Mouse (Mus musculus): Measurements from ENCODE around the gene Arvcf. TPM values are rescaled to one million over a fixed set of nuclear protein-coding genes. Genes with fewer than 3 reads are reported as not detected.

Arvcf gene
- 16.6 and 24.6 TPM in 2 replicates for polyA plus RNA-seq (2012; ENCODE audit: low replicate concordance)

DNA sequence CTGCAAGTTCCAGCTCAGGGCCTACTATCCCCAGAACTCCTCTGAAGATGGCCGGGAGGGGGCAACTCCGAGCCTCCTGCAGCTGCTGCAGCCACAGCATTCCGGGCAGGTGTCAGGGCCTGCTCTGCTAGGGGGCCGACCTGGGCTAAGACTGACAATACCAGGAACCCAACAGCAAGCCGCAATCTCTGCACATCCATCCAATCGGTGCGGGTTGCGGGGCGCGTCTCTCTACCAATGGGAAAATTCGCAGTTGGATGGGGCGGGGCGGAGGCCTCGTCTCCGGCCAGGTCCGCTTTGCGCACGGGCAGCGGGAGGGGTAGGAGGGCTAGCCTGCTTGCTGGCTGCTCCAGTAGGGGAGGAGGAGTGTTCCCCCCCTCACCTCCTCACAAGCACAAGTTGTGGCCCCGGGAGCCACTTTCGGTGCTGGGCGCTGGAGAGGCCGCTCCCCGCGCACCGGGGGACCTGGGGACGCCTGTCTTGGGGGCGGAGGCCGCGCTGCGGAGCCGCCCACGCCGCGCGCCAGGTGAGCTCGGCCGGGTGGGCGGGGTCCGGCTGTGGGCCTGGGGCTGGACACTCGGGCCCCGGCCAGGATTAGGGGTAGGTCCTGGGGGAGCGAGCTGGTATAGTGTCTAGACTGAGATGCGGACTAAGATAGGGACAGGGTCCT, at the start of gene Arvcf, which contains the start of gene Tango2:
TSS of gene Arvcf (plus strand) at position 252 of the 670 bp plus-strand sequence.
TSS of gene Tango2 (minus strand) at position 173 of the 670 bp plus-strand sequence.

DNA sequence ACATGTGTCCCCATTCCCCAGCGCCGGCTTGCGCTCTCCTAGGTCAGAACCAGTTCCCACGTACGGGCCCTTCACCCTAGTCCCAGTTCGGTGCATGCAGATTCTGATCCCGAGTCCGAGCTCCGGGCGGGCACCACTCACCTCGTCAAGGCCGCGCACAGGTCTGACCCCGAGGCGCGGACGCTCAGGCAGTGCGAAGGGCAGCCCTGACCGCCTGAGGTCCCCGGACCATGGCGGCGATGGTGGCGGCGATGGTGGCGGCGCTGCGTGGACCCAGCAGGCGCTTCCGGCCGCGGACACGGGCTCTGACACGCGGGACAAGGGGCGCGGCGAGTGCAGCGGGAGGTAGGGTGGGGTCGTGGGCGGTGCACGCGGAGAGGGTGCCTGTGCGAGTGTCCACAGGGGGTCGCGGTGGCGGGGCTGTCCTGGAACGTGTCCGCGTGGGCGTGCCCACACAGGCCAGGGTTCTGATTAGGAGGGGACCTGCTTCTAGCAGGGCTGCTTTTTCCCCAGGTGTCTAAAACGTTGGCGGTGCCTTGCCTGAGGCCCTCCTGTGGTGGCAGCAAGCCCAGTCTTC, 78.3 kb downstream of the Arvcf start, which contains the start of gene Txnrd2:
TSS of gene Txnrd2 (plus strand) at position 170 of the 577 bp plus-strand sequence.

DNA sequence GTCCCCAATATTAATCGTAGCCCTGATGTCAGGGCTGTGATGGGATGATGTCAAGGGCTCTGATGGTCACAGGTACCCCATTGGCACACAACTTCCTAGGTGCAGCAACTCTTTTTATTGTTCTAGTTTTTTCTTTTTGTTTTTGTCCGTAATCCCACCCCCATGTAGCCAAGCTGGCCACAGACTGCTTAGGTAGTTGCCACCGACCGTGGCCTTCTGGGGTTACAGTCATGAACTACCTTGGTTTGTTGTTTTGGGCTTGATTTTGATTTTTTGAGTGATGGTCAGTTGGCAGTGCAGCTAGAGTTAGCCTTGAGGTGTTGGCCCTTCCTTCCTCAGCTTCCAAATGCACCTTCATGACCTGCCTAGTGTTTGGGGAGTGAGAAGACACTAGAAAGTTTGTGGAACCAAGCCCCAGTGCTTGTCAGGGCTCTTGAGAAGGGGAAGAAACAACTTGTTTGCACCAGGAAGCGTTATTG, 78.9 kb downstream of the Arvcf start, which contains the start of gene Comt:
TSS of gene Comt (minus strand) at position 51 of the 479 bp plus-strand sequence.

Other genes with a start within 250 kb of the Arvcf start
- 0.93 and 1.7 TPM in 2 replicates for gene Rtn4r, start 220.5 kb upstream of the Arvcf start, polyA plus RNA-seq (2012; ENCODE audit: low replicate concordance)
- not detected in 2 replicates for gene Ccdc188, start 130.3 kb upstream of the Arvcf start, polyA plus RNA-seq (2012; ENCODE audit: low replicate concordance)
- gene Zdhhc8, start 113.0 kb upstream of the Arvcf start, polyA plus RNA-seq (2012; ENCODE audit: low replicate concordance) = 43.0 and 57.3 TPM in 2 replicates
- 40.9 and 50.6 TPM in 2 replicates for gene Trmt2a, start 99.5 kb upstream of the Arvcf start, polyA plus RNA-seq (2012; ENCODE audit: low replicate concordance)
- gene Ranbp1, start 99.5 kb upstream of the Arvcf start, polyA plus RNA-seq (2012; ENCODE audit: low replicate concordance) = 683 and 1,010 TPM in 2 replicates
- gene Gm49776, start 89.9 kb upstream of the Arvcf start, polyA plus RNA-seq (2012; ENCODE audit: low replicate concordance) = not detected in 2 replicates
- gene Dgcr8, start 58.9 kb upstream of the Arvcf start, polyA plus RNA-seq (2012; ENCODE audit: low replicate concordance) = 3.6 and 21.7 TPM in 2 replicates
- 32.4 and 36.4 TPM in 2 replicates for gene Tango2, start 79 bp upstream of the Arvcf start, polyA plus RNA-seq (2012; ENCODE audit: low replicate concordance)
- 11.6 and 14.1 TPM in 2 replicates for gene Txnrd2, start 78.2 kb downstream of the Arvcf start, polyA plus RNA-seq (2012; ENCODE audit: low replicate concordance)
- gene Comt, start 78.7 kb downstream of the Arvcf start, polyA plus RNA-seq (2012; ENCODE audit: low replicate concordance) = 34.0 and 154 TPM in 2 replicates
- gene Gnb1l, start 150.5 kb downstream of the Arvcf start, polyA plus RNA-seq (2012; ENCODE audit: low replicate concordance) = 18.6 and 20.1 TPM in 2 replicates
- gene Rtl10, start 150.7 kb downstream of the Arvcf start, polyA plus RNA-seq (2012; ENCODE audit: low replicate concordance) = 2.5 and 4.0 TPM in 2 replicates
- not detected in 2 replicates for gene Tbx1, start 242.5 kb downstream of the Arvcf start, polyA plus RNA-seq (2012; ENCODE audit: low replicate concordance)